16 mouse cellular contexts compared by ENCODE assay signal in genomic region chr12:49945628-49946220, GRCm38 (mm10).
A peak's percentile ranks its signal among the peaks of the same experiment; 100 is the strongest.
DNase-seq lines count a peak whose midpoint lies in the region; ATAC-seq and TF ChIP-seq lines count a peak whose summit lies in the region.
"Had no signal": no experiment of that assay in that cellular context is flagged by ENCODE, and none has a peak within 500 bp of the region (broad histone marks: within the 10 kb centered on the region; RNA-seq: fewer than 3 reads in every experiment).

No protein-coding gene starts in this region.

- ATAC-seq in hindbrain, embryonic 11.5 days (ENCODE audit: low FRiP score) = peak; percentile 63
- ATAC-seq in forebrain, embryonic 16.5 days = peak; percentile 80
- ATAC-seq in midbrain, embryonic 14.5 days (ENCODE audit: low FRiP score, low TSS enrichment) = peak; percentile 57; the same call in 1 of the 2 replicates
- ATAC-seq: activated CD4-positive, CD25-positive, alpha-beta regulatory T cell, adult 4 months had no signal

- no peaks in the 10 kb centered on the region for H3K4me1 ChIP-seq in hindbrain, embryonic 11.5 days (replicated peaks; ENCODE audit: control insufficient read depth, insufficient read depth, low read length)
- H3K4me1 ChIP-seq in hindbrain, embryonic 10.5 days (replicated peaks) = peaks cover 18% of the 10 kb centered on the region
- H3K4me1 ChIP-seq in forebrain, embryonic 16.5 days (replicated peaks; ENCODE audit: control insufficient read depth, insufficient read depth, low read length) = peaks cover 13% of the 10 kb centered on the region
- H3K4me1 ChIP-seq in midbrain, embryonic 14.5 days (ENCODE audit: control insufficient read depth, insufficient read depth, low read length) = peaks cover 10% of the 10 kb centered on the region
- no peaks in the 10 kb centered on the region for H3K4me1 ChIP-seq in lung, adult 2 months (ENCODE audit: control insufficient read depth, insufficient read depth, low read length)
- H3K4me1 ChIP-seq: embryonic facial prominence, embryonic 13.5 days; limb, embryonic 10.5 days; liver, embryonic 15.5 days had no signal

- H3K4me3 ChIP-seq in hindbrain, embryonic 11.5 days (ENCODE audit: low read depth, low read length) = no peak overlapping the region
- no peak overlapping the region for H3K4me3 ChIP-seq in hindbrain, embryonic 10.5 days
- no peak overlapping the region for H3K4me3 ChIP-seq in forebrain, embryonic 16.5 days (replicated peaks; ENCODE audit: low read length)
- H3K4me3 ChIP-seq in midbrain, embryonic 14.5 days (replicated peaks; ENCODE audit: low read depth, low read length) = no peak overlapping the region
- no peak overlapping the region for H3K4me3 ChIP-seq in lung, adult 2 months (replicated peaks; ENCODE audit: extremely low read depth, low read depth, low read length)
- H3K4me3 ChIP-seq: embryonic facial prominence, embryonic 13.5 days; limb, embryonic 10.5 days; liver, embryonic 15.5 days had no signal

- no peak overlapping the region for H3K4me2 ChIP-seq in hindbrain, embryonic 11.5 days (replicated peaks; ENCODE audit: low read depth, low read length)
- H3K4me2 ChIP-seq in forebrain, embryonic 16.5 days (ENCODE audit: low read length) = peak overlapping the region; percentile 28; the same call in 1 of the 2 replicates
- H3K4me2 ChIP-seq in midbrain, embryonic 14.5 days (ENCODE audit: low read length) = no peak overlapping the region
- H3K4me2 ChIP-seq: embryonic facial prominence, embryonic 13.5 days; heart, embryonic 11.5 days; liver, embryonic 15.5 days had no signal

- H3K9me3 ChIP-seq in hindbrain, embryonic 11.5 days (ENCODE audit: control insufficient read depth, low read length) = no peaks in the 10 kb centered on the region
- no peaks in the 10 kb centered on the region for H3K9me3 ChIP-seq in hindbrain, embryonic 10.5 days
- no peaks in the 10 kb centered on the region for H3K9me3 ChIP-seq in forebrain, embryonic 16.5 days (ENCODE audit: control insufficient read depth, low read length)
- no peaks in the 10 kb centered on the region for H3K9me3 ChIP-seq in midbrain, embryonic 14.5 days (ENCODE audit: control insufficient read depth, low read length)
- H3K9me3 ChIP-seq: embryonic facial prominence, embryonic 13.5 days; limb, embryonic 10.5 days; liver, embryonic 15.5 days had no signal

- H3K27ac ChIP-seq in hindbrain, embryonic 11.5 days (ENCODE audit: low read depth, low read length) = 0 out of 2 replicates have a peak overlapping the region, but pooled peaks have one; percentile 24
- no peak overlapping the region for H3K27ac ChIP-seq in hindbrain, embryonic 10.5 days
- peak overlapping the region; percentile 64 for H3K27ac ChIP-seq in forebrain, embryonic 16.5 days (ENCODE audit: low read length)
- no peak overlapping the region for H3K27ac ChIP-seq in midbrain, embryonic 14.5 days (replicated peaks; ENCODE audit: low read depth, low read length)
- H3K27ac ChIP-seq: embryonic facial prominence, embryonic 13.5 days; limb, embryonic 10.5 days; liver, embryonic 15.5 days had no signal

- peak; percentile 31 for DNase-seq in hindbrain, embryonic 11.5 days (ENCODE audit: low spot score)
- DNase-seq in hindbrain, embryonic 10.5 days (ENCODE audit: low spot score) = no peak
- DNase-seq in brain, adult 2 months (ENCODE audit: low read depth, low spot score) = peak; percentile 84
- peak; percentile 62 for DNase-seq in midbrain, embryonic 14.5 days
- DNase-seq in heart, adult 8-10 months (ENCODE audit: low spot score) = no peak
- no peak for DNase-seq in spleen, postnatal 14 days (ENCODE audit: low spot score in 2 of 2)
- DNase-seq in lung, adult 2 months = no peak
- DNase-seq: cerebellum, adult 9-11 months; heart, postnatal 4 days; kidney, adult 8-10 months had no signal

- no peaks in the 10 kb centered on the region for H3K36me3 ChIP-seq in hindbrain, embryonic 11.5 days (ENCODE audit: control insufficient read depth, insufficient read depth, low read length)
- no peaks in the 10 kb centered on the region for H3K36me3 ChIP-seq in hindbrain, embryonic 10.5 days
- H3K36me3 ChIP-seq in forebrain, embryonic 16.5 days (ENCODE audit: control insufficient read depth, insufficient read depth) = no peaks in the 10 kb centered on the region
- H3K36me3 ChIP-seq in midbrain, embryonic 14.5 days (ENCODE audit: control insufficient read depth, insufficient read depth, low read length) = no peaks in the 10 kb centered on the region
- H3K36me3 ChIP-seq: embryonic facial prominence, embryonic 13.5 days; limb, embryonic 10.5 days; liver, embryonic 15.5 days had no signal

- WGBS in hindbrain, embryonic 11.5 days = 33% methylated on average over 4 of the region's 4 CpGs
- 50% methylated on average over 4 of the region's 4 CpGs for WGBS in hindbrain, embryonic 10.5 days
- WGBS in forebrain, embryonic 16.5 days = 11% methylated on average over 4 of the region's 4 CpGs
- 28% methylated on average over 4 of the region's 4 CpGs for WGBS in midbrain, embryonic 14.5 days
- WGBS in lung, adult 2 months = 20% methylated on average over 4 of the region's 4 CpGs

- no peak for TF ChIP-seq CTCF in lung, adult 2 months (IDR thresholded peaks at IDR 0.05; ENCODE audit: insufficient read depth, low read length)

- no peak for TF ChIP-seq POLR2A in lung, adult 2 months (IDR thresholded peaks at IDR 0.05; ENCODE audit: borderline replicate concordance, extremely low read depth, low read depth, low read length)

- H3K9ac ChIP-seq in hindbrain, embryonic 11.5 days (ENCODE audit: low read depth, low read length) = no peak overlapping the region
- no peak overlapping the region for H3K9ac ChIP-seq in forebrain, embryonic 16.5 days (replicated peaks; ENCODE audit: low read depth, low read length)
- no peak overlapping the region for H3K9ac ChIP-seq in midbrain, embryonic 14.5 days (replicated peaks; ENCODE audit: low read length)
- H3K9ac ChIP-seq: embryonic facial prominence, embryonic 13.5 days; liver, embryonic 15.5 days had no signal

- H3K27me3 ChIP-seq in hindbrain, embryonic 11.5 days (ENCODE audit: control insufficient read depth, insufficient read depth, low read length) = no peaks in the 10 kb centered on the region
- no peaks in the 10 kb centered on the region for H3K27me3 ChIP-seq in hindbrain, embryonic 10.5 days (ENCODE audit: insufficient read depth, poor library complexity, severe bottlenecking)
- no peaks in the 10 kb centered on the region for H3K27me3 ChIP-seq in forebrain, embryonic 16.5 days (replicated peaks; ENCODE audit: control insufficient read depth, insufficient read depth, low read length)
- H3K27me3 ChIP-seq in midbrain, embryonic 14.5 days (ENCODE audit: control insufficient read depth, insufficient read depth, low read length) = no peaks in the 10 kb centered on the region
- H3K27me3 ChIP-seq: embryonic facial prominence, embryonic 13.5 days; liver, embryonic 15.5 days had no signal

Comparison
In these comparisons a context has a peak if more than half of its experiments do, and no peak if none do; other contexts are left out.
1. DNase-seq: peak in hindbrain, embryonic 11.5 days (single experiment), brain, adult 2 months (single experiment) and midbrain, embryonic 14.5 days (single experiment); none in hindbrain, embryonic 10.5 days (single experiment), heart, adult 8-10 months (single experiment), spleen, postnatal 14 days (0 of 2) and lung, adult 2 months (single experiment).
2. H3K27ac ChIP-seq: peak in hindbrain, embryonic 11.5 days (single experiment) and forebrain, embryonic 16.5 days (single experiment); none in hindbrain, embryonic 10.5 days (single experiment) and midbrain, embryonic 14.5 days (single experiment).
3. Peak in every context shown above with its lines, with median percentiles within 50 percentile points of each other: ATAC-seq.